Mouse (Mus musculus) lung, postnatal 0 days (tissue): ENCODE measurements around the gene Lrrc36. TPM values are rescaled to one million over a fixed set of nuclear protein-coding genes. Genes with fewer than 3 reads are reported as not detected.
A peak's percentile ranks its signal among the peaks of the same experiment; 100 is the strongest.

Experiments used
- ATAC-seq: fragments of 200-750 bp; cut with Nextera tagmentation; 2 replicates; pipeline ENCODE4 v1.8.0; 2017; ENCODE audit warnings: moderate library complexity
- DNase-seq: peaks from one replicate; pipeline ENCODE4 v3.0.0-alpha.2; 2016; ENCODE audit warnings: low spot score
- H3K27ac ChIP-seq: fragments of 300-500 bp; sonication (generic); 2 replicates; pipeline ENCODE4 v1.5.1; 2014; ENCODE audit warnings: antibody characterized with exemption, mild to moderate bottlenecking, low read length, mixed read lengths
- H3K27me3 ChIP-seq: fragments of 300-500 bp; sonication (generic); replicated peaks from 2 replicates; pipeline ENCODE4 v1.6.1; 2014; ENCODE audit warnings: low read length, mixed read lengths; ENCODE audit not compliant: insufficient read depth
- H3K36me3 ChIP-seq: fragments of 300-500 bp; sonication (generic); 2 replicates; pipeline ENCODE4 v1.6.1; 2014; ENCODE audit warnings: low read length, mixed read lengths; ENCODE audit not compliant: insufficient read depth
- H3K4me1 ChIP-seq: fragments of 300-500 bp; sonication (generic); 2 replicates; pipeline ENCODE4 v1.6.1; 2014; ENCODE audit warnings: antibody characterized with exemption, low read depth, low read length, mixed read lengths; ENCODE audit not compliant: insufficient read depth
- H3K4me2 ChIP-seq: fragments of 300-500 bp; sonication (generic); replicated peaks from 2 replicates; pipeline ENCODE4 v1.6.1; 2014; ENCODE audit warnings: low read depth, mild to moderate bottlenecking, low read length, moderate library complexity, mixed read lengths
- H3K4me3 ChIP-seq: fragments of 300-500 bp; sonication (generic); 2 replicates; pipeline ENCODE4 v1.5.1; 2014; ENCODE audit warnings: low read depth, low read length
- H3K9ac ChIP-seq: fragments of 300-500 bp; sonication (generic); replicated peaks from 2 replicates; pipeline ENCODE4 v1.6.1; 2014; ENCODE audit warnings: low read depth, mild to moderate bottlenecking
- H3K9me3 ChIP-seq: fragments of 300-500 bp; sonication (generic); 2 replicates; pipeline ENCODE4 v1.6.1; 2016; ENCODE audit warnings: low read length, mixed read lengths
- CTCF ChIP-seq: IDR thresholded peaks from 2 replicates; pipeline ENCODE4 v1.5.1; 2016; ENCODE audit warnings: antibody characterized with exemption, mild to moderate bottlenecking
- EP300 ChIP-seq: IDR thresholded peaks from 2 replicates; pipeline ENCODE4 v1.6.1; 2016; ENCODE audit warnings: antibody characterized with exemption, mild to moderate bottlenecking, control low read depth
- WGBS: fragments of 180-500 bp; shearing (Covaris S2); extraction: QIAGEN DNeasy Blood & Tissue Kit; methylation state at CpG from one replicate; pipeline ENCODE4 v1.1.7; 2014; 5-methylcytosine and 5-hydroxymethylcytosine counted together
- polyA plus RNA-seq: library from polyadenylated mRNA; unstranded; fragments of >200 nt; fragmentation: Nextera tagmentation; extraction: Ambion mirVana; gene quantifications from 2 replicates; pipeline ENCODE4 v1.2.1, GENCODE M21; 2015

Gene Lrrc36
- polyA plus RNA-seq, 1 experiment from 2014 or later, result 3.7 TPM

GRCm38 (mm10) chr8:105495350-105496302 lies 82.3 kb downstream of the Lrrc36 start:
- peak overlapping the region; percentile 87 for H3K27ac ChIP-seq
- H3K4me2 ChIP-seq, result peak overlapping the region; percentile 72
- H3K9ac ChIP-seq, result peak overlapping the region; percentile 69
- peak overlapping the region; percentile 78; the same call in 1 of the 2 replicates for H3K4me3 ChIP-seq
- no peaks in the 10 kb centered on the region for H3K36me3 ChIP-seq
- no peaks in the 10 kb centered on the region for H3K9me3 ChIP-seq
- peak; percentile 32 for ATAC-seq
- TF ChIP-seq CTCF (no peak), EP300 (no peak)
- peaks cover 22% of the 10 kb centered on the region; the same call in 1 of the 2 replicates for H3K4me1 ChIP-seq
- H3K27me3 ChIP-seq, result no peaks in the 10 kb centered on the region
- WGBS, result 20% methylated on average over 17 of the region's 17 CpGs
- DNase-seq, result peak; percentile 80

GRCm38 (mm10) chr8:105496439-105497180 lies 83.2 kb downstream of the Lrrc36 start, which contains the start of gene Zdhhc1:
Gene Zdhhc1 (minus strand): TSS chr8:105496902.
- WGBS, result 1% methylated on average over 64 of the region's 68 CpGs
- H3K36me3 ChIP-seq, result no peaks in the 10 kb centered on the region
- H3K27me3 ChIP-seq, result no peaks in the 10 kb centered on the region
- peak within 1 kb of the TSS; percentile 78 for H3K4me3 ChIP-seq
- peak within 1 kb of the TSS; percentile 69 for H3K9ac ChIP-seq
- peak; percentile 80 for ATAC-seq
- H3K4me1 ChIP-seq, result peaks cover 22% of the 10 kb centered on the region; the same call in 1 of the 2 replicates
- peak within 1 kb of the TSS; percentile 87 for H3K27ac ChIP-seq
- peak; percentile 89 for DNase-seq
- H3K4me2 ChIP-seq, result peak within 1 kb of the TSS; percentile 72
- H3K9me3 ChIP-seq, result no peaks in the 10 kb centered on the region
- no peak for TF ChIP-seq EP300
- peak; percentile 76 for TF ChIP-seq CTCF

- Histone ChIP-seq H3K36me3 (no peaks in the 10 kb centered on the region), H3K4me1 (peaks cover 15% of the 10 kb centered on the region; the same call in 1 of the 2 replicates), H3K27ac (no peak overlapping the region), H3K27me3 (no peaks in the 10 kb centered on the region), H3K4me2 (peak overlapping the region; percentile 33), H3K9ac (0 out of 2 replicates have a peak overlapping the region, but pooled peaks have one; percentile 8), H3K4me3 (peak overlapping the region; percentile 10; the same call in 1 of the 2 replicates), H3K9me3 (no peaks in the 10 kb centered on the region)
- 52% methylated on average over 12 of the region's 12 CpGs for whole genome bisulfite sequencing
- no peak for TF ChIP-seq EP300
- no peak for TF ChIP-seq CTCF
- DNase-seq, result no peak
- ATAC-seq, result no peak
These were observed 86.4 kb downstream of the Lrrc36 start for GRCm38 (mm10) chr8:105499787-105500186.

- Histone ChIP-seq H3K9me3 (no peaks in the 10 kb centered on the region), H3K4me2 (no peak overlapping the region), H3K36me3 (no peaks in the 10 kb centered on the region), H3K9ac (no peak overlapping the region), H3K4me1 (no peaks in the 10 kb centered on the region; the same call in 1 of the 2 replicates), H3K27me3 (no peaks in the 10 kb centered on the region), H3K4me3 (no peak overlapping the region), H3K27ac (peak overlapping the region; percentile 73)
- TF ChIP-seq EP300, result peak; percentile 89
- TF ChIP-seq CTCF, result no peak
- DNase-seq, result peak; percentile 78
- peak; percentile 82 for ATAC-seq
- WGBS, result 81% methylated on average over 3 of the region's 3 CpGs
These were observed 91.2 kb downstream of the Lrrc36 start for GRCm38 (mm10) chr8:105504617-105505016.

- Histone ChIP-seq H3K27me3 (no peaks in the 10 kb centered on the region), H3K36me3 (no peaks in the 10 kb centered on the region), H3K9me3 (no peaks in the 10 kb centered on the region), H3K4me2 (no peak overlapping the region), H3K4me3 (no peak overlapping the region), H3K27ac (no peak overlapping the region), H3K4me1 (no peaks in the 10 kb centered on the region; the same call in 1 of the 2 replicates), H3K9ac (no peak overlapping the region)
- DNase-seq (no peak), ATAC-seq (no peak)
- WGBS, result 74% methylated on average over 6 of the region's 6 CpGs
- TF ChIP-seq CTCF (no peak), EP300 (no peak)
These were observed 93.6 kb downstream of the Lrrc36 start for GRCm38 (mm10) chr8:105506977-105507376.

- H3K27ac ChIP-seq, result no peak overlapping the region
- no peak for ATAC-seq
- H3K4me1 ChIP-seq, result no peaks in the 10 kb centered on the region; the same call in 1 of the 2 replicates
- no peak overlapping the region for H3K4me2 ChIP-seq
- no peak overlapping the region for H3K4me3 ChIP-seq
- TF ChIP-seq CTCF (no peak), EP300 (no peak)
- no peak overlapping the region for H3K9ac ChIP-seq
- WGBS, result 74% methylated on average over 1 of the region's 2 CpGs
- no peak for DNase-seq
- no peaks in the 10 kb centered on the region for H3K9me3 ChIP-seq
- no peaks in the 10 kb centered on the region for H3K36me3 ChIP-seq
- no peaks in the 10 kb centered on the region for H3K27me3 ChIP-seq
These were observed 95.4 kb downstream of the Lrrc36 start for GRCm38 (mm10) chr8:105508758-105509157.
